24 mouse cellular contexts compared by ENCODE assay signal in genomic region chr14:76179343-76179742, GRCm38 (mm10).
DNase-seq lines count a peak whose midpoint lies in the region; ATAC-seq lines count a peak whose summit lies in the region.
"Had no signal": no experiment of that assay in that cellular context is flagged by ENCODE, and none has a peak within 500 bp of the region (broad histone marks: within the 10 kb centered on the region; RNA-seq: fewer than 3 reads in every experiment).

No protein-coding gene starts in this region.

- H3K4me2 ChIP-seq in heart, embryonic 11.5 days: no peak overlapping the region
- H3K4me2 ChIP-seq in liver, embryonic 16.5 days (ENCODE audit: low read depth, low read length): no peak overlapping the region
- H3K4me2 ChIP-seq in liver, embryonic 12.5 days: no peak overlapping the region
- H3K4me2 ChIP-seq: forebrain, embryonic 13.5 days; heart, embryonic 13.5 days; hindbrain, embryonic 13.5 days; limb, embryonic 12.5 days; lung, embryonic 14.5 days had no signal

- no peaks in the 10 kb centered on the region for H3K79me2 ChIP-seq in macrophage (ENCODE audit: inconsistent target)

- H3K4me3 ChIP-seq in heart, embryonic 11.5 days (ENCODE audit: low read depth, low read length): no peak overlapping the region
- no peak overlapping the region for H3K4me3 ChIP-seq in liver, embryonic 16.5 days (ENCODE audit: low read depth, low read length)
- no peak overlapping the region for H3K4me3 ChIP-seq in liver, embryonic 12.5 days
- H3K4me3 ChIP-seq in macrophage (ENCODE audit: inconsistent target): no peak overlapping the region
- H3K4me3 ChIP-seq in forebrain, embryonic 10.5 days: no peak overlapping the region
- H3K4me3 ChIP-seq: forebrain, embryonic 13.5 days; heart, embryonic 13.5 days; hindbrain, embryonic 13.5 days; limb, embryonic 12.5 days had no signal

- no peak overlapping the region for H3K9ac ChIP-seq in heart, embryonic 11.5 days (ENCODE audit: low read depth, low read length)
- no peak overlapping the region for H3K9ac ChIP-seq in liver, embryonic 16.5 days (ENCODE audit: low read depth, low read length)
- H3K9ac ChIP-seq in liver, embryonic 12.5 days: no peak overlapping the region
- H3K9ac ChIP-seq: forebrain, embryonic 13.5 days; heart, embryonic 13.5 days; hindbrain, embryonic 13.5 days; limb, embryonic 12.5 days; lung, embryonic 14.5 days had no signal

- no peak overlapping the region for H3K27ac ChIP-seq in heart, embryonic 11.5 days (ENCODE audit: low read depth, low read length)
- no peak overlapping the region for H3K27ac ChIP-seq in liver, embryonic 16.5 days (ENCODE audit: low read length)
- H3K27ac ChIP-seq in liver, embryonic 12.5 days: no peak overlapping the region
- peak overlapping the region; percentile 49 for H3K27ac ChIP-seq in macrophage
- no peak overlapping the region for H3K27ac ChIP-seq in forebrain, embryonic 10.5 days
- H3K27ac ChIP-seq: forebrain, embryonic 13.5 days; heart, embryonic 13.5 days; hindbrain, embryonic 13.5 days; limb, embryonic 12.5 days had no signal

- H3K9me3 ChIP-seq in heart, embryonic 11.5 days (replicated peaks; ENCODE audit: control insufficient read depth, low read length): no peaks in the 10 kb centered on the region; the same call in 1 of the 2 replicates
- no peaks in the 10 kb centered on the region for H3K9me3 ChIP-seq in liver, embryonic 16.5 days (replicated peaks; ENCODE audit: control insufficient read depth, low read length)
- H3K9me3 ChIP-seq in liver, embryonic 12.5 days (replicated peaks): no peaks in the 10 kb centered on the region
- H3K9me3 ChIP-seq in forebrain, embryonic 10.5 days: no peaks in the 10 kb centered on the region; the same call in 1 of the 2 replicates
- H3K9me3 ChIP-seq: forebrain, embryonic 13.5 days; G1E; heart, embryonic 13.5 days; hindbrain, embryonic 13.5 days; limb, embryonic 12.5 days had no signal

- H3K36me3 ChIP-seq in heart, embryonic 11.5 days (ENCODE audit: control insufficient read depth, insufficient read depth, low read length): no peaks in the 10 kb centered on the region
- H3K36me3 ChIP-seq in liver, embryonic 16.5 days (ENCODE audit: control insufficient read depth, insufficient read depth): no peaks in the 10 kb centered on the region
- H3K36me3 ChIP-seq in liver, embryonic 12.5 days: no peaks in the 10 kb centered on the region
- no peaks in the 10 kb centered on the region for H3K36me3 ChIP-seq in macrophage (ENCODE audit: inconsistent target)
- no peaks in the 10 kb centered on the region for H3K36me3 ChIP-seq in forebrain, embryonic 10.5 days (replicated peaks)
- H3K36me3 ChIP-seq: G1E; heart, embryonic 13.5 days; hindbrain, embryonic 13.5 days; limb, embryonic 12.5 days had no signal

- no peak for ATAC-seq in heart, embryonic 11.5 days (replicated peaks; ENCODE audit: insufficient number of reproducible peaks, low FRiP score, low TSS enrichment)
- ATAC-seq in liver, embryonic 16.5 days (ENCODE audit: low read depth): 0 out of 2 replicates have a peak, but pooled peaks have one; percentile 21
- no peak for ATAC-seq in liver, embryonic 12.5 days
- ATAC-seq: activated CD4-positive, CD25-positive, alpha-beta regulatory T cell, adult 4 months; CD4-positive, CD25-positive, alpha-beta regulatory T cell, adult 4 months; forebrain, embryonic 13.5 days; inflammation-experienced regulatory T-cells, adult 6 months had no signal

- WGBS in heart, embryonic 11.5 days (ENCODE audit: insufficient replicate concordance): 89% methylated on average over 6 of the region's 6 CpGs
- WGBS in liver, embryonic 16.5 days (ENCODE audit: insufficient replicate concordance): 56% methylated on average over 6 of the region's 6 CpGs
- WGBS in liver, embryonic 12.5 days (ENCODE audit: insufficient replicate concordance): 74% methylated on average over 6 of the region's 6 CpGs
- 17% methylated on average over 6 of the region's 6 CpGs for WGBS in macrophage (ENCODE audit: missing documents)
- 87% methylated on average over 6 of the region's 6 CpGs for WGBS in forebrain, embryonic 10.5 days

- peak; percentile 94 for DNase-seq in heart, adult 11 months
- peak; percentile 23 for DNase-seq in A20 (ENCODE audit: low read depth, low spot score)
- DNase-seq in forebrain, embryonic 10.5 days (ENCODE audit: extremely low spot score, low spot score): no peak
- no peak for DNase-seq in cerebellum, postnatal 36 days
- DNase-seq: adrenal gland, postnatal 10 days; cerebellum, adult 11-12 months; cerebellum, postnatal 25 days; gastrocnemius, postnatal 14 days; kidney, adult 8-10 months; kidney, postnatal 4 days; lung, embryonic 14.5 days; right cerebral cortex, postnatal 4 days had no signal

- no peaks in the 10 kb centered on the region for H3K27me3 ChIP-seq in heart, embryonic 11.5 days (ENCODE audit: control insufficient read depth, insufficient read depth, low read length)
- H3K27me3 ChIP-seq in liver, embryonic 16.5 days (ENCODE audit: control insufficient read depth, insufficient read depth, low read depth, low read length): no peaks in the 10 kb centered on the region
- no peaks in the 10 kb centered on the region for H3K27me3 ChIP-seq in liver, embryonic 12.5 days (replicated peaks)
- no peaks in the 10 kb centered on the region for H3K27me3 ChIP-seq in forebrain, embryonic 10.5 days (ENCODE audit: poor library complexity, severe bottlenecking)
- H3K27me3 ChIP-seq: forebrain, embryonic 13.5 days; heart, embryonic 13.5 days; hindbrain, embryonic 13.5 days; limb, embryonic 12.5 days had no signal

- no peaks in the 10 kb centered on the region for H3K4me1 ChIP-seq in heart, embryonic 11.5 days (ENCODE audit: control insufficient read depth, insufficient read depth, low read length)
- no peaks in the 10 kb centered on the region for H3K4me1 ChIP-seq in liver, embryonic 16.5 days (ENCODE audit: control insufficient read depth, low read depth, low read length)
- no peaks in the 10 kb centered on the region for H3K4me1 ChIP-seq in liver, embryonic 12.5 days
- peaks cover 23% of the 10 kb centered on the region for H3K4me1 ChIP-seq in forebrain, embryonic 10.5 days
- H3K4me1 ChIP-seq: heart, embryonic 13.5 days had no signal

Comparison
In these comparisons a context has a peak if more than half of its experiments do, and no peak if none do; other contexts are left out.
1. DNase-seq: peak in heart, adult 11 months (single experiment) and A20 (single experiment); none in forebrain, embryonic 10.5 days (single experiment) and cerebellum, postnatal 36 days (0 of 2).